Mouse (Mus musculus) kidney, embryonic 14.5 days (tissue): ENCODE measurements around the gene Ptprz1. TPM values are rescaled to one million over a fixed set of nuclear protein-coding genes. Genes with fewer than 3 reads are reported as not detected.

ENCODE experiments used
- ATAC-seq: fragments of 200-750 bp; cut with Nextera tagmentation; 2 replicates; pipeline ENCODE4 v1.8.0; 2017; ENCODE audit warnings: moderate number of reproducible peaks, mild to moderate bottlenecking, moderate TSS enrichment, moderate library complexity; ENCODE audit not compliant: low FRiP score, low TSS enrichment
- H3K27ac ChIP-seq: fragments of 300-500 bp; sonication (generic); 2 replicates; pipeline ENCODE4 v1.5.1; 2014; ENCODE audit warnings: low read depth, mild to moderate bottlenecking, low read length, moderate library complexity, mixed read lengths
- H3K27me3 ChIP-seq: fragments of 300-500 bp; sonication (generic); 2 replicates; pipeline ENCODE4 v1.6.1; 2014; ENCODE audit warnings: mild to moderate bottlenecking, low read length; ENCODE audit not compliant: control insufficient read depth, insufficient read depth
- H3K36me3 ChIP-seq: fragments of 300-500 bp; sonication (generic); 2 replicates; pipeline ENCODE4 v1.6.1; 2014; ENCODE audit warnings: low read length, mixed read lengths; ENCODE audit not compliant: control insufficient read depth, insufficient read depth
- H3K4me1 ChIP-seq: fragments of 300-500 bp; sonication (generic); 2 replicates; pipeline ENCODE4 v1.6.1; 2014; ENCODE audit warnings: low read length, mixed read lengths; ENCODE audit not compliant: control insufficient read depth, insufficient read depth
- H3K4me2 ChIP-seq: fragments of 300-500 bp; sonication (generic); replicated peaks from 2 replicates; pipeline ENCODE4 v1.6.1; 2014; ENCODE audit warnings: low read depth, mild to moderate bottlenecking, low read length
- H3K4me3 ChIP-seq: fragments of 300-500 bp; sonication (generic); 2 replicates; pipeline ENCODE4 v1.5.1; 2014; ENCODE audit warnings: mild to moderate bottlenecking, low read length
- H3K9ac ChIP-seq: fragments of 300-500 bp; sonication (generic); 2 replicates; pipeline ENCODE4 v1.6.1; 2014; ENCODE audit warnings: low read depth, mild to moderate bottlenecking, low read length, moderate library complexity
- H3K9me3 ChIP-seq: fragments of 300-500 bp; sonication (generic); 2 replicates; pipeline ENCODE4 v1.6.1; 2016; ENCODE audit warnings: low read length; ENCODE audit not compliant: control insufficient read depth
- WGBS: fragments of 180-500 bp; shearing (Covaris S2); extraction: QIAGEN DNeasy Blood & Tissue Kit; methylation state at CpG from one replicate; pipeline ENCODE4 v1.1.7; 2014; 5-methylcytosine and 5-hydroxymethylcytosine counted together
- polyA plus RNA-seq: library from polyadenylated mRNA; unstranded; fragments of >200 nt; fragmentation: Nextera tagmentation; extraction: Ambion mirVana; gene quantifications from 2 replicates; pipeline ENCODE4 v1.2.1, GENCODE M21; 2014

Ptprz1 gene
- polyA plus RNA-seq, 1 experiment from 2014 or later = 2.5 TPM

DNA sequence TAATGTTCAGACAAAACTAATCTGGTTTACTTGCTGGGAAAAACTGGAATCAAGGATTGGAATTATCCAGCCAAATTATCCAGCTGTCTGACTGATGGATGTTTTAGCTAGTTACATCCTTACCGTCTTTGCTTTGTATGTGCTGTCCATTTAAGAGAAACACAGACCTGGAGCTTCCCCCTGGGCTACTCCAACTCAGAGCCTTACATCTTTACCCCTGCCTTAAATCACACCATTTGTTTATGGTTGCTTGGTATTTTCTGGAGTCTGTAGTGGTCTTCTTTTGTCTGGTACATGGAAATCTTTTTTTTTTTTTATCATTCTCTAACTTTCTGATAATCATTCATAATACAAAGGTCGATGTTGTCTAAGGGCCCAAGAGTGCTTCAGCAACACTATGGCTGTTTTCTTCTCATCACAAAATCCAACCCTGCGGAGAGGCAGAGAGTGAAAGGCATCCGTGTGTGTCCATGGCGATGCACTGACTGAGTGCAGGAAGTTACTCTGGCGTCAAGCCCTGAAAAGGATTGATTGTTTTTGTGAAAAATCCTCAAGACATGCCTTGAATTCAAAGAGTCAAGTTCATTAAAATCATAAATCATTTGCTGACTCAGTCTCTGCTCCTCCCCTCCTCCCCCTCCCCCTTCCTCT, 34.1 kb downstream of the Ptprz1 start:
- H3K27me3 ChIP-seq = no peaks in the 10 kb centered on the region
- WGBS = 26% methylated on average over 6 of the region's 6 CpGs
- H3K4me2 ChIP-seq = no peak overlapping the region
- ATAC-seq = peak; percentile 71; the same call in 1 of the 2 replicates
- H3K4me3 ChIP-seq = no peak overlapping the region
- no peaks in the 10 kb centered on the region for H3K36me3 ChIP-seq
- H3K9me3 ChIP-seq = no peaks in the 10 kb centered on the region
- 0 out of 2 replicates have a peak, but pooled peaks cover 4% of the 10 kb centered on the region for H3K4me1 ChIP-seq
- no peak overlapping the region for H3K9ac ChIP-seq
- no peak overlapping the region for H3K27ac ChIP-seq

GRCm38 (mm10) chr6:22909908-22910260, 34.6 kb downstream of the Ptprz1 start:
- Histone ChIP-seq H3K4me2 (no peak overlapping the region), H3K9me3 (no peaks in the 10 kb centered on the region), H3K4me1 (0 out of 2 replicates have a peak, but pooled peaks cover 4% of the 10 kb centered on the region), H3K4me3 (no peak overlapping the region), H3K27ac (no peak overlapping the region), H3K9ac (no peak overlapping the region), H3K36me3 (no peaks in the 10 kb centered on the region), H3K27me3 (no peaks in the 10 kb centered on the region)
- ATAC-seq = no peak
- WGBS = 30% methylated on average over 4 of the region's 4 CpGs

- H3K4me2 ChIP-seq = no peak overlapping the region
- no peak for ATAC-seq
- WGBS = 20% methylated on average over 1 of the region's 1 CpGs
- no peaks in the 10 kb centered on the region for H3K36me3 ChIP-seq
- no peak overlapping the region for H3K4me3 ChIP-seq
- H3K27ac ChIP-seq = no peak overlapping the region
- H3K27me3 ChIP-seq = no peaks in the 10 kb centered on the region
- no peaks in the 10 kb centered on the region for H3K9me3 ChIP-seq
- no peak overlapping the region for H3K9ac ChIP-seq
- H3K4me1 ChIP-seq = no peaks in the 10 kb centered on the region
Observed at GRCm38 (mm10) chr6:22922880-22923279, 47.6 kb downstream of the Ptprz1 start.

- 87% methylated on average over 2 of the region's 2 CpGs for whole genome bisulfite sequencing
- H3K4me3 ChIP-seq = no peak overlapping the region
- no peaks in the 10 kb centered on the region for H3K9me3 ChIP-seq
- H3K27ac ChIP-seq = no peak overlapping the region
- no peak overlapping the region for H3K9ac ChIP-seq
- ATAC-seq = no peak
- H3K27me3 ChIP-seq = no peaks in the 10 kb centered on the region
- H3K4me2 ChIP-seq = no peak overlapping the region
- H3K4me1 ChIP-seq = no peaks in the 10 kb centered on the region
- no peaks in the 10 kb centered on the region for H3K36me3 ChIP-seq
Observed at GRCm38 (mm10) chr6:22932768-22933265, 57.5 kb downstream of the Ptprz1 start.

DNA sequence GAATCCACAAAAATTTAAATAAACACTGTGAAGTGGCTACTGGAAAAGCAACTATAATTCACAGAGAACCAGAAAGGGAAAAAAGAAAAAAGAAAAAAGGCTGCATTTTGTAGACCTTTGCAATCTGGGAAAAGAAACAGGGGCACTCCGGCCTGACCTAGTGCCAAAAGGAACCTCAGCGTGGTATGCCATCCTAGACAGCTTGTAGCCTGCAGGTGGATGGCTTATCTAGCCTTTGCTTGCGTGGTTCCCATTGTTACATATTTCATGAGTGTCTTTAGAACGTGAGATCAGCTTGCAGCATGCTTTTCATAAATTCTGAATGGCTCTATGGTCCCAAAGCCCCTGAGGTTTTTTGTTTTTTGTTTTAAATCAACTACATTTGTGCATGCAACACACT, 61.8 kb downstream of the Ptprz1 start:
- H3K4me3 ChIP-seq = no peak overlapping the region
- no peak overlapping the region for H3K9ac ChIP-seq
- H3K4me1 ChIP-seq = no peaks in the 10 kb centered on the region
- no peak overlapping the region for H3K4me2 ChIP-seq
- no peaks in the 10 kb centered on the region for H3K36me3 ChIP-seq
- H3K9me3 ChIP-seq = no peaks in the 10 kb centered on the region
- H3K27ac ChIP-seq = no peak overlapping the region
- WGBS = 84% methylated on average over 4 of the region's 4 CpGs
- no peak for ATAC-seq
- H3K27me3 ChIP-seq = no peaks in the 10 kb centered on the region

- Histone ChIP-seq H3K27me3 (no peaks in the 10 kb centered on the region), H3K4me3 (no peak overlapping the region), H3K4me2 (no peak overlapping the region), H3K27ac (no peak overlapping the region), H3K9ac (no peak overlapping the region), H3K9me3 (no peaks in the 10 kb centered on the region), H3K4me1 (no peaks in the 10 kb centered on the region), H3K36me3 (no peaks in the 10 kb centered on the region)
- ATAC-seq = no peak
- 61% methylated on average over 5 of the region's 5 CpGs for WGBS
Observed at GRCm38 (mm10) chr6:22937526-22937925, 62.2 kb downstream of the Ptprz1 start.

DNA sequence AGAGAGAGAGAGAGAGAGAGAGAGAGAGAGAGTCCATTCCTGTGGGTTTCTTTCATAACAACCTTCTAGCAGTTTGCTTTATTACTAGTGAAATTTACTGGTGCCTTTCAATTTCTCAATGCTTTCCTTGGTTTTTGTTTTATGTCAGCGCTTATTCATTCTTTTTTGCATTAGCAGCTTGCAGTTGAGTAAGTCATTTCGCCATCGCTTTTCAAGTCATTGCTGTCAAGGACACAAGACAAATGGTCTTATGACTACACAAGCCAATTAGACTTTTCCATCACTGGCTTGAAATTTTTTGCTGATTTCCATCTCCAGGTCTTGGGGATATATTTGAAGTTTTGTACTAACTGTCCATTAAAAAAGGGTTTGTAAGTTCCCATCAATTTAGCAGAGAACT, 68.9 kb downstream of the Ptprz1 start:
- H3K27me3 ChIP-seq = no peaks in the 10 kb centered on the region
- no peaks in the 10 kb centered on the region for H3K4me1 ChIP-seq
- 93% methylated on average over 3 of the region's 3 CpGs for WGBS
- H3K9me3 ChIP-seq = no peaks in the 10 kb centered on the region
- H3K4me3 ChIP-seq = no peak overlapping the region
- no peak overlapping the region for H3K27ac ChIP-seq
- no peaks in the 10 kb centered on the region for H3K36me3 ChIP-seq
- H3K4me2 ChIP-seq = no peak overlapping the region
- no peak overlapping the region for H3K9ac ChIP-seq
- no peak for ATAC-seq

- Histone ChIP-seq H3K36me3 (no peaks in the 10 kb centered on the region), H3K9me3 (no peaks in the 10 kb centered on the region), H3K4me2 (no peak overlapping the region), H3K4me1 (no peaks in the 10 kb centered on the region), H3K4me3 (no peak overlapping the region), H3K27ac (no peak overlapping the region), H3K27me3 (no peaks in the 10 kb centered on the region), H3K9ac (no peak overlapping the region)
- ATAC-seq = no peak
- WGBS = 89% methylated on average over 3 of the region's 3 CpGs
Observed at GRCm38 (mm10) chr6:22963374-22963773, 88.1 kb downstream of the Ptprz1 start.

DNA sequence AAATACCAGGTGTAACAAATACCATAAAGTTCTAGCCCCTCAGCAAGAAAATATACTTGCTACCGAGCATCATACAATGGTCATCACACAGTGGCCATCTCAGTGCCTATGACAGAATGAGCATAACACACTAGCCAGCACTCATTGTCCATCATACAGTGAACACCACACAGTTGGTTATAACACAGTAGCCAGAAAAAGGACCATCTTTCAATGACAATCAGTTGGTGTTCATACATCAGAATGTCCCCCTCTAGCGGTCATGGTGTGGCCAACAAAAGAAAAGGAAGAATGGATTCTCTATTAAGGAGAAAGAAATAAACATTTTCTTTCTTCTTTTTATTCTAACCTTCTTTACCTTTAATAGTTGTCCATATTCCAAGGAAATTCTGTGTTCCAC, 92.8 kb downstream of the Ptprz1 start:
- no peak for ATAC-seq
- Histone ChIP-seq H3K4me2 (no peak overlapping the region), H3K9ac (no peak overlapping the region), H3K4me1 (no peaks in the 10 kb centered on the region), H3K27ac (no peak overlapping the region), H3K27me3 (no peaks in the 10 kb centered on the region), H3K9me3 (no peaks in the 10 kb centered on the region), H3K36me3 (no peaks in the 10 kb centered on the region), H3K4me3 (no peak overlapping the region)
- WGBS = 39% methylated on average over 2 of the region's 2 CpGs
